Mouse (Mus musculus) heart, embryonic 14.5 days (tissue): ENCODE data around the gene Gdf9. TPM values are rescaled to one million over a fixed set of nuclear protein-coding genes. Genes with fewer than 3 reads are reported as not detected.

Experiments
- ATAC-seq: fragments of 200-750 bp; cut with Nextera tagmentation; 2 replicates; pipeline ENCODE4 v1.8.0; 2017; ENCODE audit warnings: low read depth, moderate TSS enrichment; ENCODE audit not compliant: insufficient number of reproducible peaks, insufficient read depth, low FRiP score
- H3K27ac ChIP-seq, 2 experiments: fragments of 200-500 bp in 1 of 2; fragments of 300-500 bp in 1 of 2; sonication (generic) in 1 of 2; replicated peaks in 1 of 2; 2 replicates each; pipeline ENCODE4 v1.5.1; 2012 to 2014; ENCODE audit warnings: low read depth in 2 of 2, low read length in 2 of 2, control low read depth in 1 of 2, mild to moderate bottlenecking in 1 of 2, mixed read lengths in 1 of 2; ENCODE audit not compliant: control insufficient read depth in 1 of 2, insufficient read depth in 1 of 2
- H3K27me3 ChIP-seq: fragments of 300-500 bp; sonication (generic); 2 replicates; pipeline ENCODE4 v1.6.1; 2014; ENCODE audit warnings: mild to moderate bottlenecking, low read length, control low read depth; ENCODE audit not compliant: control insufficient read depth, insufficient read depth
- H3K36me3 ChIP-seq: fragments of 300-500 bp; sonication (generic); 2 replicates; pipeline ENCODE4 v1.6.1; 2014; ENCODE audit warnings: mild to moderate bottlenecking, control low read depth, low read length, mixed read lengths; ENCODE audit not compliant: control insufficient read depth, insufficient read depth
- H3K4me1 ChIP-seq, 2 experiments: fragments of 200-500 bp in 1 of 2; fragments of 300-500 bp in 1 of 2; sonication (generic) in 1 of 2; 2 replicates each; pipeline ENCODE4 v1.6.1; 2012 to 2014; ENCODE audit warnings: low read length in 2 of 2, control low read depth in 1 of 2, mixed read lengths in 1 of 2; ENCODE audit not compliant: control insufficient read depth in 2 of 2, insufficient read depth in 2 of 2
- H3K4me2 ChIP-seq: fragments of 300-500 bp; sonication (generic); 2 replicates; pipeline ENCODE4 v1.6.1; 2014; ENCODE audit warnings: mild to moderate bottlenecking, low read length
- H3K4me3 ChIP-seq, 2 experiments: fragments of 200-500 bp in 1 of 2; fragments of 300-500 bp in 1 of 2; sonication (generic) in 1 of 2; 2 replicates each; pipeline ENCODE4 v1.5.1; 2012 to 2014; ENCODE audit warnings: low read length in 2 of 2, mild to moderate bottlenecking in 2 of 2, control low read depth in 1 of 2, low read depth in 1 of 2, moderate library complexity in 1 of 2; ENCODE audit not compliant: control insufficient read depth in 1 of 2, insufficient read depth in 1 of 2
- H3K9ac ChIP-seq: fragments of 300-500 bp; sonication (generic); 2 replicates; pipeline ENCODE4 v1.6.1; 2014; ENCODE audit warnings: mild to moderate bottlenecking, low read length
- H3K9me3 ChIP-seq: fragments of 300-500 bp; sonication (generic); 2 replicates; pipeline ENCODE4 v1.6.1; 2016; ENCODE audit warnings: low read length, control low read depth; ENCODE audit not compliant: control insufficient read depth
- WGBS: fragments of 180-500 bp; shearing (Covaris S2); extraction: QIAGEN DNeasy Blood & Tissue Kit; methylation state at CpG from one replicate; pipeline ENCODE4 v1.1.7; 2014; 5-methylcytosine and 5-hydroxymethylcytosine counted together
- polyA plus RNA-seq: library from polyadenylated mRNA; unstranded; fragments of >200 nt; fragmentation: Nextera tagmentation; extraction: Ambion mirVana; gene quantifications from 2 replicates; pipeline ENCODE4 v1.2.1, GENCODE M21; 2014

Gdf9 gene
- polyA plus RNA-seq, 1 experiment from 2014 or later, result 1.7 TPM

DNA sequence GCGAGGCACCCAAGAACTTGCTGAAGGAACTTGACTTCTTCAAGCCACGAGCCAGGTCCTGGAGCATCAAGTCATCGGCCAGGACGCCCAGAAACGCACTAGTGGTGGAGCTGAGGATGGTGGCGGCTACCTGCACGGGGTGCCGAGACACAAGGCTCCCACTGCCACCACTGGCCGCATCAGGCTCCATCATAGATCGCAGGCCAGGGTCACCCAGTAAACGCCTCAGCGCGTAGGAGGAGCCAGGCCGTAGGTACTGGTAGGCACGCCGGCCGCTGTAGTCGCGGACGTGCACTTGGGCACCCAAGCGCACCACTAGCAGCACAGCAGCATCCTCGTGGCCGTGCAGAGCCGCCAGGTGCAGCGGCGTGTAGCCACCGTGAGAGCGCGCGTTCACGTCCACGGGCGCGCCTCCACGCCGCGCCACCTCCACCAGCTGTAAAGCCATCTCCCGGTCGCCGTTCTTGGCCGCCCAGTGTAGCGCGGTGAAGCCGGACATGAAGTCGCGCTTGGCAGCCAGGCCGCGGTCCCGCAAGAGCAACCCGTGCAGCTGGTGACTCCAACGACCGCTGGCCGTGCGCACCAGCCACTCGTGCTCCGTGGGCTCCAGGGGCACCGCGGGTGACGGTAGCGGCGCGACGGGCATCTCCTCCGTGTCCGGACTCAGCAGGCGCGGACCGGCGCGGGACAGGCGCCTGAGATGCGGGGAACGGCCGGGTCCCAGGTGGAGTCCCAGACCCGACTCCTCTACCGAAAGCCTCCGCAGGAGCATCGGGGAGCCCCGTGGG is 47.8 kb downstream of the Gdf9 start:
- WGBS, result 5% methylated on average over 78 of the region's 79 CpGs
- H3K27ac ChIP-seq, result no peak overlapping the region
- H3K9ac ChIP-seq, result peak overlapping the region; percentile 39
- H3K27me3 ChIP-seq, result peaks cover 71% of the 10 kb centered on the region
- peak overlapping the region; percentile 94 for H3K4me2 ChIP-seq
- H3K36me3 ChIP-seq, result no peaks in the 10 kb centered on the region
- H3K4me1 ChIP-seq, result peaks cover 0 to 17% of the 10 kb centered on the region in 2 experiments; a peak in 2 of 4 replicates
- H3K4me3 ChIP-seq, result peak overlapping the region; percentile 48 to 56
- no peak for ATAC-seq
- H3K9me3 ChIP-seq, result no peaks in the 10 kb centered on the region

DNA sequence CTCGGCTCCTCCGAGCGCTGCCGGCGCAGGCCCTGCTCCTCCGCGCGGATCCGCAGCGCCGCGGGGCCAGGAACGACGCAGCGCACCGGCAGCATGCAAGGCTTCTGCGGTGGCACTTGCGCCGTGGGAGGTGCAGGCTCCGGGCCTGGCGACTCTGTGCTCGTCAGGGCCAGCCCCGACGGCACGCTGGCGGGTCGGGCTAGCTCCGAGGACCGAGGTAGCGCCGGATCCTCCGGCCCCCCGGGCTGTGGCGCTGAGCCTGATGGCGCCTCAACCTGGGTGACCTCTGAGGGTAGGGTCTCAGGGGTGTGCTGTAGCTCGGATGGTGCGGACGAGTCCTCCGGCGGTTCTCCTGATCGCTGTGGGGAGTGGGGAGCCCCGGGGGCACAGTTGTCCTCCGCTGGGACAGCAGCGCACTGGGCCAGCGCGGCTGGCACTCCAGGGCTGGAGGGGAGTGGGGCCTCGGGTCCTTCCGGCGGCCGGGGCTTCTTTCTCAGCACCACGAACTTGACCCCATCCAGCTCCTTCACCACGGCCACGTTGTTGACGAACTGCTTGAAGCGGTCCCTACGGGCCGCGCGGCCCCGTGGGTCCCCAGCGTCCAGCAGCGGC is 48.5 kb downstream of the Gdf9 start:
- H3K36me3 ChIP-seq, result no peaks in the 10 kb centered on the region
- peak overlapping the region; percentile 48 to 56 for H3K4me3 ChIP-seq
- H3K27me3 ChIP-seq, result peaks cover 66% of the 10 kb centered on the region
- H3K4me1 ChIP-seq, result peaks cover 0 to 17% of the 10 kb centered on the region in 2 experiments; a peak in 2 of 4 replicates
- under 1% methylated on average over 62 of the region's 62 CpGs for WGBS
- no peaks in the 10 kb centered on the region for H3K9me3 ChIP-seq
- no peak overlapping the region for H3K27ac ChIP-seq
- ATAC-seq, result no peak
- H3K4me2 ChIP-seq, result peak overlapping the region; percentile 94
- H3K9ac ChIP-seq, result peak overlapping the region; percentile 39

DNA sequence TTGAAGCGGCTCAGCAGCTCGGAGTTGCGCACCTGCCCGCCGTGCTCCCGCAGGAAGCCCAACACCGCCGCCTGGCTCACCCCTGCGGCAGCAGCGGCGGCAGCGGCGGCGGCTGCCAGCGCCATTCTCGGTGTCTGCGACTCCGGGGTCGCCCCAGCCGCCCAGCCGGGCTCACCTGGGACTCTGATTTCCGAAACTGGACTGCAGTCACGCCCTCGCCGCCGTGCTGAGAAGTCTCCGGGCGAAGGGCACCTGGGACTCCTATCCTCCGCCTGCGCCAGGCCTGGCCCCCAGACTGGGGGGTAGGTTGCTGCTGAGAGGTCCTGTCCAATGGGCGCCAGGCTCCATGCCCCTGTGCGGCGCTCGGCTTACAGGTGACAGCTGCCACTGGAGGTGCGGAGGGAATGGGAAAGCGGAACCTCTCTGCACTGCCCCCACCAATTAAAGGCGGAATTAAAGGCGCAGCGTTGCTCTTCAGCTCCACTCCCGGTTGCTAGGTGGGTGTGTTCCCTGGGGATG is 49.0 kb downstream of the Gdf9 start, which contains the start of the genes Gm9945 and Sowaha:
Gene Gm9945, plus strand, starts transcription at position 384 of the 519 bp plus-strand sequence.
Gene Sowaha, minus strand, starts transcription at position 492 of the 519 bp plus-strand sequence.
- peak within 1 kb of the TSS; percentile 48 to 56 for H3K4me3 ChIP-seq
- WGBS, result 2% methylated on average over 40 of the region's 40 CpGs
- no peak within 1 kb of the TSS for H3K27ac ChIP-seq
- H3K27me3 ChIP-seq, result peaks cover 60% of the 10 kb centered on the region
- peak within 1 kb of the TSS; percentile 94 for H3K4me2 ChIP-seq
- H3K4me1 ChIP-seq, result peaks cover 0 to 17% of the 10 kb centered on the region in 2 experiments; a peak in 2 of 4 replicates
- H3K9me3 ChIP-seq, result no peaks in the 10 kb centered on the region
- H3K9ac ChIP-seq, result peak within 1 kb of the TSS; percentile 39
- H3K36me3 ChIP-seq, result no peaks in the 10 kb centered on the region
- no peak for ATAC-seq

DNA sequence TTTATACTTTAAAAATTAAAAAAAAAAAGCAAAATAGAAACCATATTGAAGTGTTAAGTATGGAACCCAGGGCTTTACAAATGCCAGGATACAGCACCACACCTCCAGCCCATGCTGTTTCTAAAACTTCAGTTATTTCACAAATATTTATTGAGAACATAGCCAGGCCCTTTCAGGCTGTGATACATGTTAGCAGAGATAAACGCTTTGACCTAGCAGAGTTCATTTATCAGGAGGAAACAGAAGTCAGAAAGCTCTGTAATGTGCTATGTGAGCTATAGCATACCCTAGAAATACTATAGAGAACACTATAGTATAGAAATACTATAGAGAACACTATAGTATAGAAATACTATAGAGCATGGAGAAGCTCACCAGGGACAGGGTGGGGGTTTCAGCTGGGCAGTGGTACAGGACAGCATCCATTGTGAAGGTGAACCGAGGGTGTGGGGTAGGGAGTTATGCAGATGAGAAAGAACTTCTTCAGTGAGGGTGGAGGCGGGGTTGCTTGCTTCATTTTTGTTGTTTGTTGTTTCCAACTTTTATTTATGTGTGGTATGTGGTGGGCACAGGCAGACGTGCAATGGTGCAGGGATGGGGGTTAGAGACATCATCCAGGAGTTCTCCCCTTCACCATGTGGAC is 50.4 kb downstream of the Gdf9 start:
- no peak overlapping the region for H3K4me2 ChIP-seq
- H3K4me3 ChIP-seq, result no peak overlapping the region
- H3K9me3 ChIP-seq, result no peaks in the 10 kb centered on the region
- H3K9ac ChIP-seq, result no peak overlapping the region
- H3K4me1 ChIP-seq, result peaks cover 0 to 17% of the 10 kb centered on the region in 2 experiments; a peak in 2 of 4 replicates
- H3K27me3 ChIP-seq, result peaks cover 46% of the 10 kb centered on the region
- H3K27ac ChIP-seq, result no peak overlapping the region
- WGBS, result 70% methylated on average over 4 of the region's 4 CpGs
- H3K36me3 ChIP-seq, result no peaks in the 10 kb centered on the region
- ATAC-seq, result no peak

DNA sequence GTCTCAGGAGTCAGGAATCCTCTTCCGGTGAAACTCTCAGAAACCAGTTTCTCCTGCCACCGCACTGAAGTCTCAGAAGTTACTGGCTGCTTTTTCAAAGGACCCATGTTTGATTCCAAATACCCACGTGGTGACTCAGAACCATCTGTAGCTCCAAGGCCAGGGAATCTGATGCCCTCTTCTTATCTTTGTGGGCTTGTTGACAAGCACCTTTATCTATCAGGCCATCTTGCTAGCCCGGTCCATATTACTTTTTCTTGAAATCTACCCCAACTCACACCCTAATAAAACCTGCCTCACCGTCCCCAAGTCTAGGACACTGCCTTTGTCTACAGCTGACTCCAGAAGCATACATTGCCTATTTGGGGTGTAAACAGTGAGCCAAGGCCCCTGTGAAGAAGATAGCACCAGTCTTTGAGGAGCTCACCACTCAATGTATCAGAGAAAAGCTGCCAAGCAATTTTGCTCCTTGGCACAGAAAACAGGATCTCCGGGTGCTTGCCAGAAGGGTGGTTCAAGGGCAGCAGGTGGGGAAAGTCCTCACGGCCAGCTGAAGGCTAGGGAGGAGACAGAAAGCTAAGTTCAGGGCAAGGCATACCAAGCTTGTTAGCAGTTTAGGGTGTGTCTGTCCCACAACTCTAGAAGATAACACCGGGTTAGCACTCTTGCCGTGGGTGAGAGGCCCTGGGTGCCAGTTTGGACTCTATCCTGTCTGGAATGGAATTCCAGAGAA is 52.5 kb downstream of the Gdf9 start:
- 53% methylated on average over 9 of the region's 9 CpGs for WGBS
- H3K9me3 ChIP-seq, result no peaks in the 10 kb centered on the region
- H3K36me3 ChIP-seq, result no peaks in the 10 kb centered on the region
- H3K4me2 ChIP-seq, result no peak overlapping the region
- H3K27me3 ChIP-seq, result peaks cover 36% of the 10 kb centered on the region
- H3K27ac ChIP-seq, result no peak overlapping the region
- H3K4me3 ChIP-seq, result no peak overlapping the region
- no peak overlapping the region for H3K9ac ChIP-seq
- no peak for ATAC-seq
- peaks cover 6 to 23% of the 10 kb centered on the region in 2 experiments; a peak in 3 of 4 replicates for H3K4me1 ChIP-seq

DNA sequence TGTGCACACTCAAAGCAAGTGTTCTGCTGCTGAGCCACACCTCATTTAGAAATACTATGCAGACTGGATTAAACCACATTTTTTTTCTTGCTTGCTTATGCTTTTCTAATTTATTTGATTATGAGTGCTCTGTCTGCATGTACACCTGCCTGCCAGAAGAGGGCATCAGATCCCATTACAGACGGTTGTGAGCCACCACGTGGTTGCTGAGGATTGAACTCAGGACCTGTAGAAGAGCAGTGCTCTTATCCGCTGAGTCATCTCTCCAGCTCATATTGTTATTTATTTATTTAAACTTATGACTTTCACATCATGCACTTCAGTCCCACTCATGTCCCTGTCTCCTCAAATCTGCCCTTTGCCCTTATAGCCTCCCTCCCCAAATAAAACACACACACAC is 54.9 kb downstream of the Gdf9 start:
- no peak overlapping the region for H3K4me3 ChIP-seq
- H3K9ac ChIP-seq, result no peak overlapping the region
- no peak for ATAC-seq
- H3K27me3 ChIP-seq, result peaks cover 15% of the 10 kb centered on the region; the same call in 1 of the 2 replicates
- H3K27ac ChIP-seq, result no peak overlapping the region
- no peak overlapping the region for H3K4me2 ChIP-seq
- peaks cover 6% of the 10 kb centered on the region in 2 experiments; a peak in 1 of 4 replicates for H3K4me1 ChIP-seq
- no peaks in the 10 kb centered on the region for H3K9me3 ChIP-seq
- WGBS, result 49% methylated on average over 3 of the region's 3 CpGs
- no peaks in the 10 kb centered on the region for H3K36me3 ChIP-seq

DNA sequence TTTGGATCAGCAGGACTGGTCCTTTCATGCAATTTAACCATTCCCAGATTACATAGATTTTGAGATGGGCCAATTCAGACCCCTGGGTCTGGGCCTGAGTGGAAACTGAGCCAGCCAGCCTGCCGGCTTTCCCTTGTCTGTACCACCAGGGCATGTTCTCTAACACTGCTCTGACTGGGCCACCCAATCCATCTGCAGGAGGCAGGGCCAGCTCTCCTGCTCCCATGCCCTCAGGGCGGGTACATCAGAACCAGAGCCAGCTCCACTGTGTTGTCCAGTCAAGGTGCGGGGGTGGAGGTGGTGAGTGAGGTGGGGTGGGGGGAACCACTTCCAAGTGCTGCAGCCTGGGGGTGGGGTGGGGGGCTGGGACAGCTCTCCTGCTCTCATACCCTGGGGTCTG is 55.5 kb downstream of the Gdf9 start:
- Histone ChIP-seq H3K4me2 (no peak overlapping the region), H3K27ac (no peak overlapping the region), H3K27me3 (peaks cover 10% of the 10 kb centered on the region; the same call in 1 of the 2 replicates), H3K36me3 (no peaks in the 10 kb centered on the region), H3K4me1 (peaks cover 6% of the 10 kb centered on the region in 2 experiments; a peak in 1 of 4 replicates), H3K9ac (no peak overlapping the region), H3K9me3 (no peaks in the 10 kb centered on the region), H3K4me3 (no peak overlapping the region)
- WGBS, result 78% methylated on average over 3 of the region's 3 CpGs
- no peak for ATAC-seq
